Mouse (Mus musculus): ENCODE results near the gene Hbs1l.

DNA sequence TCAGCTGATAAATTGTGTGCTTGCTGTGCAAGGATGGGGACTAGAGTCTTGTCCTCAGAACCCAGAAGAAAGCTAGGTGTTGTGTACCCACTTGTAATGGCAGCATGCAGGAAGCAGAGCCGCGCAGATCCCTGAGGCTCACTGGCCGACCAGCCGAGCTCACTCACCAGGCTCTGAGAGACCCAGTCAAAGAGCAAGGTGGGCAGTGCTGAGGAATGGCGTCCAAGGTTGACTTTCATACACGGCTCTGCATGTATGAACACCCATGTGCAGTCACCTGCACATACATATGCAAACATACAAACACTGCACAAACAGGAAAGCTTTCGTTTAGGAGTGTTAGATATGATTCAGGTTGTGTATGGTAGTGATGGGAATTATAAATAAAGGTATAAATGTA lies 69.2 kb downstream of the Hbs1l start:
- TF ChIP-seq CTCF (IDR thresholded peaks at IDR 0.05; ENCODE audit: borderline replicate concordance, insufficient read depth, low read depth, low read length) (no peak), POLR2A (IDR thresholded peaks at IDR 0.05; ENCODE audit: borderline replicate concordance, insufficient read depth, low read length) (no peak)
